Mouse (Mus musculus) frontal cortex, postnatal 36 days (tissue): Measurements from ENCODE around the gene Tlr9.

ENCODE experiments used
- DNase-seq, 2 experiments: peaks; one replicate each; pipeline ENCODE4 v3.0.0; 2022; ENCODE audit warnings: low spot score in 2 of 2

Gene Tlr9

GRCm38 (mm10) chr9:106203990-106204851 is 18.2 kb upstream of the Tlr9 start:
- DNase-seq: no peak

- DNase-seq: no peak
These were observed 16.6 kb upstream of the Tlr9 start for GRCm38 (mm10) chr9:106205713-106206290.

DNA sequence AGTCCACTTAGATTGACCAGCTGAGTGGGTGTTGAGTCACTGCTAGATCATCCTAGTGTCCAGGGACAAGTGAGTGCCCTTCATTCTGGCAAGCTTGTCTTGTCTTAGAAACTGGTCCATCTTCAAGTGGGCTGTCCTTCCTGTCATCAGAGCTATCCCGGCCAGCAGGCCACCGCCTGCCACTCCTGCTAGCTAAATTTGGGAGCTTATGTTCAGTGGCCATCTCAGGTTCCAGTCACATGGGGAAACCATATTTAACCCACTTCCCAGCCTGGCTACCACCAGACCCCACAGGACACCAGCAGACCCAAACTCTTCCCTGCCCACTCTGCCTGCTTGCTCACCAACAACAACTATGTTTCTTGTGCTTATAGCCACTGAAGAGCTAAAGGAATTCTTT is 15.9 kb upstream of the Tlr9 start:
- DNase-seq: no peak

- no peak for DNase-seq
These were observed 14.2 kb upstream of the Tlr9 start for GRCm38 (mm10) chr9:106208181-106208580.

DNA sequence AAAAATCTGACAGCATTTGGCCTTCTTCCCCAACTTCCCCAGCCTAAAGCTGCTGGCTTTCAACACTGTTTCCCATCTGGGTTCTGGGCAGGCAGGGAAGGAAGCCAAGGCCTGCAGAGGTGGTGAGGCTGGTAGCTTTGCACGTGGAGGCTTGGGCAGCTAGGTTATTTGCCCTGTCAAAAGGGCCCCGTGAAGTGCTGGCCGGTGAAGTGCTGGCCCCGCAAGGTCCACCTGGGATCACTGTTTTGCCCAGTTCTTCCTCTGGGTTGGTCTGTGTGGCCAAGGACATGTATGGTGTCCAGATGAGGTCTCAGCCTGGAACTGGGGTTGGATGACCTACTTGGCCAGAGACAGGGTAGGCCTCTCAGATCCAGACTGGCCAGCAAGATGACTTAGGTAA is 12.4 kb upstream of the Tlr9 start:
- no peak for DNase-seq

- no peak for DNase-seq
These were observed 11.4 kb upstream of the Tlr9 start for GRCm38 (mm10) chr9:106210853-106211609.

- DNase-seq: peak; percentile 75 to 80
These were observed 10.5 kb upstream of the Tlr9 start for GRCm38 (mm10) chr9:106211680-106212593.

- DNase-seq: no peak
These were observed 9.8 kb upstream of the Tlr9 start for GRCm38 (mm10) chr9:106212594-106212981.

- DNase-seq: no peak
These were observed 6.9 kb upstream of the Tlr9 start for GRCm38 (mm10) chr9:106215341-106216125.

DNA sequence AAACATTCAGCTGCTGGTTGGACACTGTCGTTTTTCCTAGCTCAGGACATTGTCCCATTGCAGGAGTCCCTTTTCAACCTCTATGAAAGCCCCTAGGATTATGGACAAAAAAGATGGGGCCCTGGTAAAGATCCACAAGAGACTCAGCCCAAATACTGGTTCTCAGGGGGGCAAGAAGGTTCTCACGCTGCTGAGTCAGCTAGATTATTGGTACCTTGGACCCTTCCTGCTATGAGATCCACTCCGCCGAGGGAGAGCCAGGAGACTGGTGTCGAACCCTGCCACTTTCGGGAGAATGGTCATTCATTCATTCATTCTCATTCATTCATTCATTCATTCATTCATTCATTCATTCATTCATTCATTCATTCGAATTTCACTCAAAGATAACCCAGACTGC is 5.4 kb upstream of the Tlr9 start:
- no peak for DNase-seq

DNA sequence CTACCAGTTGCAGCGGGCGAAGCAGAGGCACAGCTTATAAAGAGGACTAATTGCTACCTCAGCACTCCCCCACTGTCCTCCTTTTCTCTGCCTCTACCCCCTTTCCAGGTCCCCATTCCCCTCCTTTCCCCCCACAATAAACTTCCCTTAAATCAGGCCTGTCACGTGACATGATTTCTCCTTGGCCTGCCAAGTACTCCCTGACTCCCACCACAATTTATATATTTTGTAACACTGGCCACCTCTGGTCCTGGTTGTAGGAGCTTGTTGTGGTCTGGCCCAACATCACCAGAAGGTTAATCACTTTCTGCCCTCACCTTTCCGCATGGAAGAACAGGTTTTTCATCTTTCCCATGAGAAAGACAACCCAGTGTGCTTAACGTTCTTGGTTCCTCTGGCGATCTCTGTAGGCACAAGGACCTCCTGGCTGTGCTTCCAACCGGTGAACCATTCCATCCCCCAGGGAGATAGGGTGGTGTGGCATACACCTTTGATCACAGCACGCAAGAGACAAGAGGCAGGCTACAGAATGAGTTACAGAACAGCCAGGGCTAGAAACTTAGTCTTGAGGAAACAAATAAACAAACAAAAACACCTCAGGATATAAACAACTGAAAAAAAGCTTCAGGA is 1.4 kb upstream of the Tlr9 start:
- no peak for DNase-seq

- DNase-seq: no peak
These were observed 596 bp downstream of the Tlr9 start for GRCm38 (mm10) chr9:106222994-106223393.

DNA sequence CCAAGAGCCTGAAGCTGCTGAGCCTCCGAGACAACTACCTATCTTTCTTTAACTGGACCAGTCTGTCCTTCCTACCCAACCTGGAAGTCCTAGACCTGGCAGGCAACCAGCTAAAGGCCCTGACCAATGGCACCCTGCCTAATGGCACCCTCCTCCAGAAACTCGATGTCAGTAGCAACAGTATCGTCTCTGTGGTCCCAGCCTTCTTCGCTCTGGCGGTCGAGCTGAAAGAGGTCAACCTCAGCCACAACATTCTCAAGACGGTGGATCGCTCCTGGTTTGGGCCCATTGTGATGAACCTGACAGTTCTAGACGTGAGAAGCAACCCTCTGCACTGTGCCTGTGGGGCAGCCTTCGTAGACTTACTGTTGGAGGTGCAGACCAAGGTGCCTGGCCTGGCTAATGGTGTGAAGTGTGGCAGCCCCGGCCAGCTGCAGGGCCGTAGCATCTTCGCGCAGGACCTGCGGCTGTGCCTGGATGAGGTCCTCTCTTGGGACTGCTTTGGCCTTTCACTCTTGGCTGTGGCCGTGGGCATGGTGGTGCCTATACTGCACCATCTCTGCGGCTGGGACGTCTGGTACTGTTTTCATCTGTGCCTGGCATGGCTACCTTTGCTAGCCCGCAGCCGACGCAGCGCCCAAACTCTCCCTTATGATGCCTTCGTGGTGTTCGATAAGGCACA is 3.2 kb downstream of the Tlr9 start:
- no peak for DNase-seq

DNA sequence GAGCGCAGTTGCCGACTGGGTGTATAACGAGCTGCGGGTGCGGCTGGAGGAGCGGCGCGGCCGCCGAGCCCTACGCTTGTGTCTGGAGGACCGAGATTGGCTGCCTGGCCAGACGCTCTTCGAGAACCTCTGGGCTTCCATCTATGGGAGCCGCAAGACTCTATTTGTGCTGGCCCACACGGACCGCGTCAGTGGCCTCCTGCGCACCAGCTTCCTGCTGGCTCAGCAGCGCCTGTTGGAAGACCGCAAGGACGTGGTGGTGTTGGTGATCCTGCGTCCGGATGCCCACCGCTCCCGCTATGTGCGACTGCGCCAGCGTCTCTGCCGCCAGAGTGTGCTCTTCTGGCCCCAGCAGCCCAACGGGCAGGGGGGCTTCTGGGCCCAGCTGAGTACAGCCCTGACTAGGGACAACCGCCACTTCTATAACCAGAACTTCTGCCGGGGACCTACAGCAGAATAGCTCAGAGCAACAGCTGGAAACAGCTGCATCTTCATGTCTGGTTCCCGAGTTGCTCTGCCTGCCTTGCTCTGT is 3.8 kb downstream of the Tlr9 start:
- DNase-seq: peak; percentile 53 to 65

- DNase-seq: no peak
These were observed 5.5 kb downstream of the Tlr9 start for GRCm38 (mm10) chr9:106227790-106228429.

GRCm38 (mm10) chr9:106230051-106230733 is 7.8 kb downstream of the Tlr9 start:
- DNase-seq: no peak

DNA sequence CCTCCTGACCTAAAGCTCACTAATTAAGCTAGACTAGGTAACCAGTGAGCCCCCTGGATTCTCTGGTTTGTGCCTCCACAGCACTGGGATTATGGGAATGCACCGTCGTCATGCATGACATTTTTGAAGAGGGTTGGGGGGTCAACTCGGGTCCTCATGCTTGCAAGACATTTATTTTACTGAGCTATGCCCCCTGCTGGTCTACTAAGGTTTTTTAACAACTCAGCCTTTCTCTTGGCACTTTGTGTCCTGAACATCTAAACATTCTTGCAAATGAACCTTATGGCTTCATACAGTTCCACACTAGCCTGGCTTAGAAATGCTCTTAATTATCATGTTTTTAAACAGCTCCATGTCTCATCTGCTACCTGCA is 8.3 kb downstream of the Tlr9 start:
- no peak for DNase-seq

DNA sequence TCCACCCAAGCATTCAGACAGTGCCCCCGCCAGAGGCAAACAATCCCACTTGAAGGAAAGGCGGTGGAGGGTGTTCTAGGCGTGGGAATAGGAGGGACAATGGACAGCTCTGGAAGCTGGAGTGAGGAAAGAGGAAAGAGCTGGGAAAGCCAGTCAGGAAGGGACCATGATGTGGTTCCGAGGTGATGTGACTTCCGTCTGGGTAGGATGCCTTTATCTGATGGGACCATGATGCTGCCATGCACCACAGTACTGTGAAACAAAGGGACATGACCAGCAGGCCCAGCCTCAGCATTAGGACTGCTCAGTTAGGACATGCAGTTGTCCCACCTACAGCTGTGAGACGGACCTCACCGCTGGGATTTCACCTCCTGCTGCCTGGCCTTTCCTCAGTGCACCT is 8.8 kb downstream of the Tlr9 start:
- no peak for DNase-seq
